Mouse (Mus musculus) stomach, embryonic 14.5 days (tissue): ENCODE results near the gene Prss38. TPM values are rescaled to one million over a fixed set of nuclear protein-coding genes. Genes with fewer than 3 reads are reported as not detected.

Source experiments
- ATAC-seq: fragments of 200-750 bp; cut with Nextera tagmentation; 2 replicates; pipeline ENCODE4 v1.8.0; 2017; ENCODE audit warnings: low read depth, moderate TSS enrichment; ENCODE audit not compliant: insufficient number of reproducible peaks, insufficient read depth, low FRiP score
- H3K27ac ChIP-seq: fragments of 300-500 bp; sonication (generic); 2 replicates; pipeline ENCODE4 v1.5.1; 2014; ENCODE audit warnings: mild to moderate bottlenecking, low read length, moderate library complexity, mixed read lengths
- H3K27me3 ChIP-seq: fragments of 300-500 bp; sonication (generic); 2 replicates; pipeline ENCODE4 v1.6.1; 2014; ENCODE audit warnings: low read length, control low read depth, mixed read lengths; ENCODE audit not compliant: control insufficient read depth, insufficient read depth
- H3K36me3 ChIP-seq: fragments of 300-500 bp; sonication (generic); 2 replicates; pipeline ENCODE4 v1.6.1; 2014; ENCODE audit warnings: mild to moderate bottlenecking, control low read depth, low read length, moderate library complexity, mixed read lengths; ENCODE audit not compliant: control insufficient read depth, insufficient read depth
- H3K4me1 ChIP-seq: fragments of 300-500 bp; sonication (generic); 2 replicates; pipeline ENCODE4 v1.6.1; 2014; ENCODE audit warnings: low read length, control low read depth, mixed read lengths; ENCODE audit not compliant: control insufficient read depth, insufficient read depth
- H3K4me2 ChIP-seq: fragments of 300-500 bp; sonication (generic); replicated peaks from 2 replicates; pipeline ENCODE4 v1.6.1; 2014; ENCODE audit warnings: low read depth, low read length, control low read depth
- H3K4me3 ChIP-seq: fragments of 300-500 bp; sonication (generic); 2 replicates; pipeline ENCODE4 v1.5.1; 2014; ENCODE audit warnings: low read depth, low read length, control low read depth
- H3K9ac ChIP-seq: fragments of 300-500 bp; sonication (generic); replicated peaks from 2 replicates; pipeline ENCODE4 v1.6.1; 2014; ENCODE audit warnings: low read depth, mild to moderate bottlenecking, control low read depth, low read length, moderate library complexity, mixed read lengths
- H3K9me3 ChIP-seq: fragments of 300-500 bp; sonication (generic); 2 replicates; pipeline ENCODE4 v1.6.1; 2016; ENCODE audit warnings: low read depth, low read length, control low read depth; ENCODE audit not compliant: control insufficient read depth
- WGBS: fragments of 180-500 bp; shearing (Covaris S2); extraction: QIAGEN DNeasy Blood & Tissue Kit; methylation state at CpG from one replicate; pipeline ENCODE4 v1.1.7; 2014; 5-methylcytosine and 5-hydroxymethylcytosine counted together
- microRNA-seq: library from miRNA; unstranded; fragments of <30 nt; microRNA quantifications from one replicate; pipeline ENCODE4, GENCODE M21; 2016
- polyA plus RNA-seq: library from polyadenylated mRNA; unstranded; fragments of >200 nt; fragmentation: Nextera tagmentation; extraction: Ambion mirVana; gene quantifications from 2 replicates; pipeline ENCODE4 v1.2.1, GENCODE M21; 2014

The Prss38 gene
- polyA plus RNA-seq, 1 experiment from 2014 or later: not detected

GRCm38 (mm10) chr11:59331167-59331869 lies 44.1 kb downstream of the Prss38 start:
- no peak for ATAC-seq
- Histone ChIP-seq H3K36me3 (no peaks in the 10 kb centered on the region), H3K27me3 (no peaks in the 10 kb centered on the region), H3K27ac (no peak overlapping the region), H3K9ac (no peak overlapping the region), H3K4me1 (peaks cover 11% of the 10 kb centered on the region; the same call in 1 of the 2 replicates), H3K4me3 (no peak overlapping the region), H3K9me3 (no peaks in the 10 kb centered on the region), H3K4me2 (no peak overlapping the region)
- 68% methylated on average over 16 of the region's 16 CpGs for WGBS

- Histone ChIP-seq H3K36me3 (no peaks in the 10 kb centered on the region), H3K27me3 (no peaks in the 10 kb centered on the region), H3K4me3 (no peak overlapping the region), H3K4me2 (no peak overlapping the region), H3K9ac (no peak overlapping the region), H3K9me3 (no peaks in the 10 kb centered on the region), H3K27ac (no peak overlapping the region), H3K4me1 (0 out of 2 replicates have a peak, but pooled peaks cover 8% of the 10 kb centered on the region)
- 43% methylated on average over 5 of the region's 5 CpGs for WGBS
- ATAC-seq: no peak
Observed at GRCm38 (mm10) chr11:59330560-59330959, 44.9 kb downstream of the Prss38 start.

GRCm38 (mm10) chr11:59329616-59330015 lies 45.8 kb downstream of the Prss38 start:
- no peak for ATAC-seq
- Histone ChIP-seq H3K27me3 (no peaks in the 10 kb centered on the region), H3K4me3 (no peak overlapping the region), H3K4me1 (0 out of 2 replicates have a peak, but pooled peaks cover 8% of the 10 kb centered on the region), H3K4me2 (no peak overlapping the region), H3K9ac (no peak overlapping the region), H3K36me3 (no peaks in the 10 kb centered on the region), H3K27ac (no peak overlapping the region), H3K9me3 (no peaks in the 10 kb centered on the region)
- 43% methylated on average over 6 of the region's 6 CpGs for WGBS

GRCm38 (mm10) chr11:59327625-59328024 lies 47.8 kb downstream of the Prss38 start:
- Histone ChIP-seq H3K27me3 (no peaks in the 10 kb centered on the region), H3K9ac (no peak overlapping the region), H3K4me2 (no peak overlapping the region), H3K4me1 (no peaks in the 10 kb centered on the region), H3K36me3 (no peaks in the 10 kb centered on the region), H3K9me3 (no peaks in the 10 kb centered on the region), H3K27ac (no peak overlapping the region), H3K4me3 (no peak overlapping the region)
- ATAC-seq: no peak
- 85% methylated on average over 18 of the region's 18 CpGs for WGBS

GRCm38 (mm10) chr11:59324777-59325176 lies 50.7 kb downstream of the Prss38 start:
- H3K9ac ChIP-seq: no peak overlapping the region
- no peak overlapping the region for H3K4me2 ChIP-seq
- H3K9me3 ChIP-seq: no peaks in the 10 kb centered on the region
- H3K27me3 ChIP-seq: no peaks in the 10 kb centered on the region
- no peaks in the 10 kb centered on the region for H3K36me3 ChIP-seq
- no peaks in the 10 kb centered on the region for H3K4me1 ChIP-seq
- 43% methylated on average over 5 of the region's 5 CpGs for WGBS
- no peak overlapping the region for H3K4me3 ChIP-seq
- ATAC-seq: no peak
- no peak overlapping the region for H3K27ac ChIP-seq

- no peak overlapping the region for H3K9ac ChIP-seq
- no peak overlapping the region for H3K4me2 ChIP-seq
- no peaks in the 10 kb centered on the region for H3K27me3 ChIP-seq
- no peaks in the 10 kb centered on the region for H3K36me3 ChIP-seq
- H3K4me3 ChIP-seq: no peak overlapping the region
- no peak overlapping the region for H3K27ac ChIP-seq
- H3K4me1 ChIP-seq: no peaks in the 10 kb centered on the region
- no peaks in the 10 kb centered on the region for H3K9me3 ChIP-seq
- WGBS: 88% methylated on average over 3 of the region's 3 CpGs
- ATAC-seq: no peak
Observed at GRCm38 (mm10) chr11:59322988-59323387, 52.5 kb downstream of the Prss38 start.

Small RNA genes within 50 kb of the gene (microRNA-seq; reads per million reads assigned to microRNA genes)
- gene Gm24756: not detected

Other genes with a start within 250 kb of the Prss38 start
- gene Obscn, start 239.3 kb downstream of the Prss38 start, polyA plus RNA-seq: 0.69 and 0.75 TPM in 2 replicates
- 1.8 and 2.6 TPM in 2 replicates for gene Iba57, start 211.9 kb downstream of the Prss38 start, polyA plus RNA-seq
- gene Gjc2, start 192.4 kb downstream of the Prss38 start, polyA plus RNA-seq: 0.36 TPM in 1 of 2 replicates, not detected in the other
- gene Guk1, start 183.4 kb downstream of the Prss38 start, polyA plus RNA-seq: 124 and 130 TPM in 2 replicates
- gene Mrpl55, start 173.2 kb downstream of the Prss38 start, polyA plus RNA-seq: 92.3 and 103 TPM in 2 replicates
- 28.7 and 34.3 TPM in 2 replicates for gene 2310033P09Rik, start 167.3 kb downstream of the Prss38 start, polyA plus RNA-seq
- gene Arf1, start 147.4 kb downstream of the Prss38 start, polyA plus RNA-seq: 655 and 669 TPM in 2 replicates
- gene Wnt3a, start 84.9 kb downstream of the Prss38 start, polyA plus RNA-seq: not detected in 2 replicates
- 2.3 and 3.1 TPM in 2 replicates for gene Wnt9a, start 68.7 kb downstream of the Prss38 start, polyA plus RNA-seq
- gene Jmjd4, start 74.4 kb upstream of the Prss38 start, polyA plus RNA-seq: 11.2 and 12.6 TPM in 2 replicates
- gene Snap47, start 75.5 kb upstream of the Prss38 start, polyA plus RNA-seq: 113 and 116 TPM in 2 replicates
- gene Zfp867, start 96.8 kb upstream of the Prss38 start, polyA plus RNA-seq: 9.0 and 9.1 TPM in 2 replicates
- gene Zkscan17, start 151.1 kb upstream of the Prss38 start, polyA plus RNA-seq: 19.4 and 20.9 TPM in 2 replicates
- gene Nlrp3, start 165.9 kb upstream of the Prss38 start, polyA plus RNA-seq: 0.14 and 0.27 TPM in 2 replicates
- gene Olfr222, start 200.6 kb upstream of the Prss38 start, polyA plus RNA-seq: not detected in 2 replicates
- gene Olfr223, start 217.6 kb upstream of the Prss38 start, polyA plus RNA-seq: not detected in 2 replicates